ENCODE assay signal across 10 mouse cellular contexts in genomic region chr1:137591295-137591694, GRCm38 (mm10).
DNase-seq lines count a peak whose midpoint lies in the region; ATAC-seq lines count a peak whose summit lies in the region.
"Had no signal": no experiment of that assay in that cellular context is flagged by ENCODE, and none has a peak within 500 bp of the region (broad histone marks: within the 10 kb centered on the region; RNA-seq: fewer than 3 reads in every experiment).

No protein-coding gene starts in this region.

- H3K27ac ChIP-seq in midbrain, embryonic 14.5 days (replicated peaks; ENCODE audit: low read depth, low read length), result no peak overlapping the region
- no peak overlapping the region for H3K27ac ChIP-seq in midbrain, embryonic 15.5 days
- H3K27ac ChIP-seq: intestine, embryonic 15.5 days had no signal

- no peaks in the 10 kb centered on the region for H3K36me3 ChIP-seq in midbrain, embryonic 14.5 days (ENCODE audit: control insufficient read depth, insufficient read depth, low read length)
- H3K36me3 ChIP-seq in midbrain, embryonic 15.5 days (replicated peaks), result no peaks in the 10 kb centered on the region
- H3K36me3 ChIP-seq: intestine, embryonic 15.5 days had no signal

- no peaks in the 10 kb centered on the region for H3K4me1 ChIP-seq in midbrain, embryonic 14.5 days (ENCODE audit: control insufficient read depth, insufficient read depth, low read length)
- H3K4me1 ChIP-seq in midbrain, embryonic 15.5 days, result no peaks in the 10 kb centered on the region
- H3K4me1 ChIP-seq: intestine, embryonic 15.5 days; megakaryocyte, embryonic 14.5 days had no signal

- no peak overlapping the region for H3K4me3 ChIP-seq in midbrain, embryonic 14.5 days (replicated peaks; ENCODE audit: low read depth, low read length)
- H3K4me3 ChIP-seq in midbrain, embryonic 15.5 days, result no peak overlapping the region
- H3K4me3 ChIP-seq: intestine, embryonic 15.5 days; megakaryocyte, embryonic 14.5 days had no signal

- no peaks in the 10 kb centered on the region for H3K27me3 ChIP-seq in midbrain, embryonic 14.5 days (ENCODE audit: control insufficient read depth, insufficient read depth, low read length)
- no peaks in the 10 kb centered on the region for H3K27me3 ChIP-seq in midbrain, embryonic 15.5 days (replicated peaks)
- H3K27me3 ChIP-seq: intestine, embryonic 15.5 days; megakaryocyte, embryonic 14.5 days had no signal

- intact Hi-C loops in heart, postnatal 10 days (cut with DNase I), result loop anchor here (2.0 to 10.0 kb wide), 3 partner anchors 32 to 454 kb away; no protein-coding TSS in a partner anchor

- H3K9me3 ChIP-seq in midbrain, embryonic 14.5 days (ENCODE audit: control insufficient read depth, low read length), result no peaks in the 10 kb centered on the region
- H3K9me3 ChIP-seq in midbrain, embryonic 15.5 days, result no peaks in the 10 kb centered on the region
- H3K9me3 ChIP-seq: intestine, embryonic 15.5 days; megakaryocyte, embryonic 14.5 days had no signal

- H3K4me2 ChIP-seq in midbrain, embryonic 14.5 days (ENCODE audit: low read length), result no peak overlapping the region
- no peak overlapping the region for H3K4me2 ChIP-seq in midbrain, embryonic 15.5 days
- H3K4me2 ChIP-seq: intestine, embryonic 15.5 days had no signal

- peak; percentile 25 for DNase-seq in embryo, embryonic 10 days (ENCODE audit: low spot score)
- DNase-seq in embryo, embryonic 9.5 days (ENCODE audit: extremely low spot score), result no peak
- peak; percentile 20 for DNase-seq in midbrain, embryonic 14.5 days
- peak; percentile 72 to 74 for DNase-seq in heart, postnatal 10 days
- no peak for DNase-seq in thymus, postnatal 25 days
- DNase-seq in retina, postnatal 1 day, result no peak

- no peak for ATAC-seq in midbrain, embryonic 14.5 days (ENCODE audit: low FRiP score, low TSS enrichment)
- no peak for ATAC-seq in midbrain, embryonic 15.5 days (replicated peaks)
- ATAC-seq in megakaryocyte, adult 5-6 weeks (ENCODE audit: poor library complexity, severe bottlenecking), result no peak
- ATAC-seq: intestine, embryonic 15.5 days had no signal

- H3K9ac ChIP-seq in midbrain, embryonic 14.5 days (replicated peaks; ENCODE audit: low read length), result no peak overlapping the region
- H3K9ac ChIP-seq in midbrain, embryonic 15.5 days, result no peak overlapping the region
- H3K9ac ChIP-seq: intestine, embryonic 15.5 days had no signal

- 55% methylated on average over 3 of the region's 3 CpGs for WGBS in midbrain, embryonic 14.5 days
- WGBS in midbrain, embryonic 15.5 days, result 50% methylated on average over 3 of the region's 3 CpGs

Comparison
In these comparisons a context has a peak if more than half of its experiments do, and no peak if none do; other contexts are left out.
1. DNase-seq: peak in embryo, embryonic 10 days (single experiment), midbrain, embryonic 14.5 days (single experiment) and heart, postnatal 10 days (2 of 2); none in embryo, embryonic 9.5 days (single experiment), thymus, postnatal 25 days (single experiment) and retina, postnatal 1 day (single experiment).